Mouse (Mus musculus) embryonic fibroblast, embryonic 13.5 days (primary cell): ENCODE data around the gene Col4a2. TPM values are rescaled to one million over a fixed set of nuclear protein-coding genes. Genes with fewer than 3 reads are reported as not detected.

Experiments used
- H3K27ac ChIP-seq: 2 replicates; pipeline ENCODE4 v1.5.1; 2012; ENCODE audit warnings: low read length, control low read depth, inconsistent platforms; ENCODE audit not compliant: insufficient read depth
- H3K4me1 ChIP-seq: 2 replicates; pipeline ENCODE4 v1.6.1; 2011; ENCODE audit warnings: low read length; ENCODE audit not compliant: control insufficient read depth, insufficient read depth
- H3K4me3 ChIP-seq: 2 replicates; pipeline ENCODE4 v1.5.1; 2011; ENCODE audit warnings: mild to moderate bottlenecking, control low read depth, low read length; ENCODE audit not compliant: insufficient read depth
- CTCF ChIP-seq: IDR thresholded peaks from 2 replicates; pipeline ENCODE4 v1.5.1; 2011; ENCODE audit warnings: mild to moderate bottlenecking, control low read depth, low read length, moderate library complexity, borderline replicate concordance; ENCODE audit not compliant: insufficient read depth
- POLR2A ChIP-seq: IDR thresholded peaks from 2 replicates; pipeline ENCODE4 v1.6.1; 2011; ENCODE audit warnings: low read depth, mild to moderate bottlenecking, control low read depth, low read length, moderate library complexity
- polyA plus RNA-seq: library from polyadenylated mRNA; stranded (reverse); fragments of >200 nt; gene quantifications from 2 replicates; pipeline ENCODE4 v1.2.4, GENCODE M21; 2011; ENCODE audit warnings: low read depth; ENCODE audit not compliant: missing spikeins, insufficient read length

Gene Col4a2
- polyA plus RNA-seq, 1 experiment: 282 TPM

DNA sequence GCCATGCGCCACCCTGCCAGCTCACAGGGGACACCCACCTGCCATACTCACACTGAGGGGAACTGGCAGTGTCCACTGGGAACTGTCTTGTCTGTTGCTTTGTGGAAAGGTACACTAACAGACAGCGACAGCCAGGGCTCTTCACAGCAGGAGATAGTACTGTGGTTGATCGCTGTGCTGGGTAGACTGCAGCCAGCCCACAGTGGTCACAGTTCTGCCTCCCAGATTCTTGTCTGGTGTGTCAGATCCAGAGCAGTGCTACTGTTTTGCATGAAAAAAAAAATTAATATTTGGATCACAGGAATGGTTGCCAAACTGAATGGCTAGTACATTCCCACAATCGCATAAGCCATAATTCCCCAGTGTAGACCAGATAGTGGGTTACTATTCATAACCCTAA lies 74.7 kb downstream of the Col4a2 start:
- H3K4me1 ChIP-seq: peaks cover 32% of the 10 kb centered on the region
- TF ChIP-seq POLR2A (no peak), CTCF (no peak)
- peak overlapping the region; percentile 32 for H3K27ac ChIP-seq

DNA sequence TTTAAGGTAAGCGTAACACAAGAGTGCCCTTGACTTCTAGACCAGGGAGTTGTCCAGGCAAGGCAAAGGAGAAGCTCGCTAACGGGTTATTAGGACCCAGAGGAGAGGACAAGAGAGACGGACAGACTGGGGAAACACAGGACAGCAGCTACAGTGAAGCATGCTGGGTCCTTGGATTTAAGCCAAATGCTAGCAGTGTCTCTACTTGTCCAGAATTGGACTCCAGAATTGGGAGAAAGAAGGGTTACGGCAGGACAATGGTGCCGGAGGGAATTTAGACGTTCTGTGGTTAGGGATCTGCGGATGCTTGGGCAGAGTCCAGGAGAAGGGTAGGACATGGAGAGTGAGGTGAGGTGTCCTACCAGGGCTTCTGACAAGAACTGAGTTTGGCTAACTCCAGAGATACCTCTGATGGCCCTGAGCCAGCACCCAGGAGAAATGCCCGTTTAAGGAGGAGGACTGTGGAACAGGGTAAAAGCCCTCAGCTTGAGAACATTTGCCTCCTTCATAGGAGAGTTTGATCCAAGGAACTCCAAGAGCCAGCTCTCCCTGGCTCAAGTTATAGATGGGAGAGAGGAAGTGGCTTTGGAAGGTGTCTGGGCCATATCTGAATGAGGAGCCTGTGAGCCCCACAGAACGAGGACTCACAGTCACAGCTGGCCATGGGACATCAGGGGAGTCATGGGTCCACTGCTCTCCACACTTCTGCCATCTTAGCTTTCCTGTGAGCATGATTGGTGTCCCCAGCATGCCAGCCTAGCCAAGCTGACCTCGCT lies 76.9 kb downstream of the Col4a2 start:
- peaks cover 31% of the 10 kb centered on the region for H3K4me1 ChIP-seq
- H3K4me3 ChIP-seq: no peak overlapping the region
- TF ChIP-seq CTCF: no peak
- no peak for TF ChIP-seq POLR2A
- H3K27ac ChIP-seq: no peak overlapping the region

More for the DNA sequence above, 74.7 kb downstream of the Col4a2 start:
- H3K4me3 ChIP-seq: no peak overlapping the region

DNA sequence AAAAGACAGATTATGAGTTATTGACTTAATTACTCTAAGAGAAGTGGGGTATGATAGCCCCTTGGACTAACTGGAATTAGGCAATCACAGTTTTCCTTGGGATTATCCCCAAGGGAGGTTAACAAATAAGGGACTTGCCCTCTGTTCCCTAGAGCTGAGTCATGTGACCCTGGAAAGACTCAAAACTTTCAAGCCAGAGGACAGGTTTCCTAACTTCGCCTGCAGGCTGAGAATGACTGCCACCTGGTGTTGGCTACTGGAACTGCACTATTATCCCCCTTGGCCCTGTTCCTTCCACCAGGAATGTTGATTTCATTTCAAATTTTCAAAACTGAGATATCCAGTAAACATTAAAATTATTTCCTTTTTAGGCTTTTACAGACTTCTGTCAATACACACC lies 80.1 kb downstream of the Col4a2 start:
- TF ChIP-seq POLR2A: no peak
- TF ChIP-seq CTCF: peak; percentile 77
- H3K4me3 ChIP-seq: no peak overlapping the region
- peaks cover 15% of the 10 kb centered on the region for H3K4me1 ChIP-seq
- H3K27ac ChIP-seq: peak overlapping the region; percentile 95

DNA sequence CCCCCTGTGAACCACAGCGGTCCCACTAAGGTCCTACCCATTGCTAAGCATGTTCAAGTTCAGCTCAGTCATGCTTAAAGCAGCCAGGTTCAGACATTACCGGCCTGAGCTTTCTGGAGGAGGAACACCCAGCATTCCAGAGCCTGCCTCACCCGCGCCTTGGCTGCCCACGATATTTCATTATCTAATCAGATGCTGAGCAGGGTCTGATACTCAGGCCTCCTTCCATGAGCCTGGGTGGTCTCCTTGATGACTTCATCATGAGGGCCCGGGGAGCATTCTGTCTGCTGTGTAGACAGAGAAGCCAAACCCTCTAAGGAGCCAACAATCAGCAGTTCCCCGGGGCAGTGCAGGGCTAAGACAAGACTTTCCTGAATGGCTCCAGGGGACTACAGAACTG lies 80.6 kb downstream of the Col4a2 start:
- H3K4me1 ChIP-seq: peaks cover 15% of the 10 kb centered on the region
- H3K27ac ChIP-seq: peak overlapping the region; percentile 95
- TF ChIP-seq POLR2A: no peak
- no peak for TF ChIP-seq CTCF
- no peak overlapping the region for H3K4me3 ChIP-seq

DNA sequence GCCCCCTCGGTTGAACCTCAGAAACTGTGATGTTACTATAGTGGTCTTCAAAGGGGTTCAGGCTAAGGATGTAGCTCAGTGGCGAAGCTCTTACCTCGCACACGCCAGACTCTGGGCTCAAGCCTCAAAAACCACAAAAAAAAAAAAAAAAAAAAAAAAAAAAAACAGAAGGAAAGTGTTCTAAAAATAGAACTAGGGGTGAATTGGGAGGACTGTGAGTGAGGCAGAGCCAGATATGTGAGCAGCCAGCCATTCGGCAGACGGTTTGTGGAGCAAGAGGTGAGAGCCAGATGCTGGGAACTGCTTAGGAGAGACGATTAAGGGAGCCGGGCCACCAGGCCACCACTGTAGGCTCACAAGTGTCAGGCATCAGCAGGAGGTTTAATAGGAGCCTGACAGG lies 81.0 kb downstream of the Col4a2 start:
- peak overlapping the region; percentile 95 for H3K27ac ChIP-seq
- no peak overlapping the region for H3K4me3 ChIP-seq
- TF ChIP-seq POLR2A: 0 out of 2 replicates have a peak, but pooled peaks have one; percentile 23
- no peak for TF ChIP-seq CTCF
- H3K4me1 ChIP-seq: peaks cover 15% of the 10 kb centered on the region

DNA sequence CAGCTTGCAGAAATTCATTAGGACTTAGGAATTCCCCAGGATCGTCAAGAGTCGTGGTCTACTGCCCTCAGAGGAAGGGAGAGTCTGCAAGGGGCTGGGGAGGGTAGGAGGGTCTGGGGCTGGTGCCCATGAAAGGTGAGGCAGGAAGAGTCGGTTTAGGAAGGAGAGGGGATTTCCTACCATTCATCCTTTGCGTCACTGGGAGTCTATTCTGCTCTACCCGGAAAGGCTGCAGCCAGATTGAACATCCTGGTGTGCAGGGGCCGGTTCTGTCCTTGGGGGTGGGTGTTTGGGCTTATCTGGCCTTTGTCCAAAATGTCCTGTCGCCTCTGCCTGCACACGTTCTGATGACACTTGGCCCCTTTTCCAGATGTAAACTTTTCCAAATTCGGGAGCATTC lies 82.2 kb downstream of the Col4a2 start:
- TF ChIP-seq CTCF: no peak
- Histone ChIP-seq H3K4me1 (peaks cover 18% of the 10 kb centered on the region), H3K27ac (no peak overlapping the region), H3K4me3 (no peak overlapping the region)

DNA sequence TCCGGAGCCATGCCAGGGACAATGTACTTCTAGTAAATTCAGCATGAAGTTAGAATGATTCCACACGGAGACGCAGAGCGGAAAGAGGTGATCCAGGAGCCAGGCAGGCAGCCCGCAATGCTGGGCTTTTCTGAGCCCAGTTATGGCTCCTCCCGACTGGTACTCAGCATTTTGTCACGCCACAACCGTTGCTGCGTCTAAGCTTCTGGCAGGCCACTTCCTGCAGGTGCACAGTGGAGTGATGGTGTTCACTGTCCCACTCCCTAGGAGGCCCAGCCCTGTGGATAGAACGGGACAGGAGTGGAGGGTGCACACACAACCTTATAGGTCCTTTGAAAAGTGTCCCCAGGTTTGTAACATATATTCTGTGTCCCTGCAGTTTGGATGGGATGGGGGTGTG lies 83.0 kb downstream of the Col4a2 start:
- Histone ChIP-seq H3K4me1 (peaks cover 23% of the 10 kb centered on the region), H3K27ac (no peak overlapping the region), H3K4me3 (no peak overlapping the region)
- TF ChIP-seq POLR2A (no peak), CTCF (no peak)

DNA sequence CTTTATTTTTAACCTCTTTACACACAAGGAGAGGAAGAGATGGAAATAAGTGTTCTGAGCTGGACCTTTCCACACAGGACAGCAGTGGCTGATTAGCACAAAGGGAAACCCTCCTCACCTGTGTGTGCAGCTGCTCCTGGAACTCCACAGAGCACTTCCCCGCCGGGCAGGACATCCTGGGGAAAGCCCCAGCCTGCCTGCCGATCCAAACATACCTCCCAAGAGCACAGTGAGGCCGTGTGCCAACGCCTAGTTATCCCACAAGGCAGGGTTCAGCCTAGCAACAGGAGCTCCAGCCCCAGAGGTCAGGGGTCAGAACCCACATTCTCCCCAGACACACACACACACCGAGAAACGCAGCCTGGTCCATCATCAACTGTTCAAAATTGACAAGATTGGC lies 83.5 kb downstream of the Col4a2 start:
- TF ChIP-seq POLR2A: no peak
- TF ChIP-seq CTCF: no peak
- no peak overlapping the region for H3K27ac ChIP-seq
- peaks cover 22% of the 10 kb centered on the region for H3K4me1 ChIP-seq
- no peak overlapping the region for H3K4me3 ChIP-seq

DNA sequence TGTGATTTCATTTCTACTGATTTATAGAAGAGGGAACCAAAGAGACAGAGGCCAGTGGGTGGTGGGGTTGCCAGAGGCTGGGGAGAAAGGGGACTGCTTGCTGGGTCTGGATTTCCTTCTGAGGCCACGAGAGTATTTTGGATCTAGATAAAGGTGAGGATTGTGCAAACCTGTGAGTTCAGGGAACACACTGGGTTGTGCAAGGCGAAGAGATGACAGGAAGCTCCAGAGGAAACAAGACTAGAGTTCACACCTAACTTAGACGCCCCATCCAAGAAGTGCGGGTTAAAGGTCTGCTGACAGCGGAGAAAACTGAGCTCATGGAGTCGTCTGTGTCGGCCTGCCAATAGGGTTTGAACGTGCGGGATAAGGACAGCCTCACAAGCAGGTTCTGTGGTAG lies 84.5 kb downstream of the Col4a2 start:
- TF ChIP-seq CTCF (no peak), POLR2A (no peak)
- Histone ChIP-seq H3K4me3 (no peak overlapping the region), H3K4me1 (peaks cover 19% of the 10 kb centered on the region), H3K27ac (no peak overlapping the region)

DNA sequence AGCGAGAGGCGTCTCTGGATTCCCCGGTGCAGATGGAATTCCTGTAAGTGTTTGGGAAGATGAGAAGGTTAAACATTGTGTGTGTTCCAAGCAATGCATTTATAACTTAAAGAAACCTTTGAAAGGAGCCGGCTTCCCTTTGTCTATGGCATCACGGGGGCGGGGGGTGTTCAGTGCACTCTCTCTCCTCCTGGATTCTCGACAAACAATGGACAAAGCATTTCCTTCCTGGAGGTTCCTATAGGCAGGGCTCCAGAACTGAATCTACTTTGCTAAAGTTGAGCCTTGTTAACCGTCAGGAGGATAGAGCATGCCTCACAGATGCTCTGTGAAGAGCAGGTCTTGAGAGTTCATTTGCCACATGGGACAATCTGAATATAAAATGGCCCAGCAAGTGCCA lies 87.1 kb downstream of the Col4a2 start:
- TF ChIP-seq POLR2A: no peak
- TF ChIP-seq CTCF: no peak

DNA sequence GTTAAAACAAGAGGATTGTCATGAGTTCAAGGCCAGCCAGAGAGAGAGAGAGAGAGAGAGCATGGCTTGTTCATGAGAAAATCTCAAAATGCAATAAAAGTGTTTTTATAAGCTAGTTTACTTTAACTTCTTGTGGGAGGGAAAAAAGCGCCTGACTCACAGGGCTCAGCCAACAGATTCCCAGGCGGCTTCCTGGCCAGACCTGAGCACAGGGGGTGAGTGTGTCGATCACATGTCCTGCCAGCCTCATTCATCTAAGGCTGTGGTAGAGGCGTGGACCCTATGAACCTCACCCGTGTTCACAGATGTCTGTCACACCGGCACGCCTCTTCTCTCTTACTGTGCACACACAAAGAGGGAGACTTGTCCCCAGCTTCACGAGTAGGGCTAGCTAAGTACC lies 87.6 kb downstream of the Col4a2 start:
- peak overlapping the region; percentile 55 for H3K27ac ChIP-seq
- H3K4me1 ChIP-seq: peaks cover 11% of the 10 kb centered on the region
- H3K4me3 ChIP-seq: no peak overlapping the region
- no peak for TF ChIP-seq POLR2A
- TF ChIP-seq CTCF: no peak

More for the DNA sequence above, 87.1 kb downstream of the Col4a2 start:
- Histone ChIP-seq H3K4me1 (peaks cover 11% of the 10 kb centered on the region), H3K27ac (peak overlapping the region; percentile 84), H3K4me3 (no peak overlapping the region)
